Mouse (Mus musculus) ES-E14 (cell line): ENCODE measurements at regions not wholly inside any gene's neighbourhood (a gene's known extent, or its start where the extent isn't known, plus 50 kb on each side); places are given as distances from the start of the nearest gene placed in this dataset.

ENCODE experiments used
- CHD2 ChIP-seq: IDR thresholded peaks from 2 replicates; pipeline ENCODE4 v1.6.1; 2014; ENCODE audit warnings: mild to moderate bottlenecking, low read depth, low read length, inconsistent platforms
- HCFC1 ChIP-seq: IDR thresholded peaks from 2 replicates; pipeline ENCODE4 v1.6.1; 2012; ENCODE audit warnings: low read length, inconsistent platforms, borderline replicate concordance; ENCODE audit not compliant: insufficient read depth

DNA sequence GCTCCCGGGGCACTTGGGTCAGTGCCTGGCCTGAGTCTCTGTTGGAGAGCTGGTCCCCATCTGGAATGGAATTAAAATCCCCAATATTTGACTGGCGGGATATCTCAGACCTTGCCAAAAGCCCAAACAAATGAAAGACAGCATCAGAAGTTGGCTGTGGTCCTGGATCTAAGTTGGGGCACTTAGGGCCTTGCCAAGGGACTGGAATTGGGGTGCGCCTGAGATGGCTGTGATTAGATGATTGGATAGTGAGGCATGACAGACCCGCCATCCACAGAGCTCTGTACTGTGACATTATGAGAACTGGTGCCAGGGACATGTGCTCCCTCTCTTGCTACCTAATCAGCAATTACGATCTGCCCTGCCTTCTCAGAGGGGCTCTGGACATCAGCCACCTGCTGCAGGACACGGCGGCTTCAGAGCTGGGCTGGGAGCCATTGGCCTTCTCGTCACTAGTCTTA, 151.0 kb upstream of the 9630041A04Rik start:
- no peak for TF ChIP-seq HCFC1
- TF ChIP-seq CHD2: no peak
